Mouse (Mus musculus): Measurements from ENCODE around the gene Pabpn1l. TPM values are rescaled to one million over a fixed set of nuclear protein-coding genes. Genes with fewer than 3 reads are reported as not detected.
A peak's percentile ranks its signal among the peaks of the same experiment; 100 is the strongest.

Pabpn1l gene
- polyA plus RNA-seq, 1 experiment from 2014 or later, result not detected

DNA sequence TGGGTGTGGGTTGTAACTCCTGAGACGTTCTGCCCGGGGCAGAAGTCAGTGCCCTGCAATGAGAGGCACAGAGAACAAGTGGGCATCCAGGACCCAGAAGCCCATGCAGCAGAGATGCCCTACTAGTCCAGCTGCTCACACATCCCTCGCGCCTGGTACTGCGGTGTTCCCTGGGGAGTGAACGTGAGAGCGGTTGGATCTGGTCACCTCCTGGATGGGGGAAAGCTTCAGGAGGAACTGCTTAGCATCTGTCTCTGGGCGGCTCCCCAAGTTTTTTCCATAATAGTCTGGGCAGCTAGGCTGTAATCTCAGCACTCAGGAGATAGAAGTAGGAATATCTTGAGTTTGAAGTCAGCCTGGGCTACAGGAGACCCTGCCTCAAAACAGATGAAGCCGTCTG, 37.6 kb downstream of the Pabpn1l start:
- Histone ChIP-seq H3K4me1 (replicated peaks; ENCODE audit: control insufficient read depth, insufficient read depth, low read length) (peaks cover 10% of the 10 kb centered on the region), H3K9ac (ENCODE audit: low read length) (no peak overlapping the region), H3K27me3 (replicated peaks; ENCODE audit: control insufficient read depth, insufficient read depth, low read length) (no peaks in the 10 kb centered on the region), H3K27ac (ENCODE audit: low read depth) (0 out of 2 replicates have a peak overlapping the region, but pooled peaks have one; percentile 23), H3K36me3 (ENCODE audit: control insufficient read depth, insufficient read depth, low read length) (no peaks in the 10 kb centered on the region), H3K9me3 (ENCODE audit: control insufficient read depth, low read length) (no peaks in the 10 kb centered on the region), H3K4me2 (ENCODE audit: low read length) (no peak overlapping the region), H3K4me3 (ENCODE audit: low read depth, low read length) (no peak overlapping the region)
- 85% methylated on average over 9 of the region's 9 CpGs for WGBS
- DNase-seq (ENCODE audit: low spot score) (no peak), ATAC-seq (replicated peaks; ENCODE audit: low FRiP score, low TSS enrichment, low read depth) (no peak)

GRCm38 (mm10) chr8:122580926-122581325, 41.6 kb downstream of the Pabpn1l start:
- H3K27me3 ChIP-seq (replicated peaks; ENCODE audit: control insufficient read depth, insufficient read depth, low read length), result no peaks in the 10 kb centered on the region
- WGBS, result 25% methylated on average over 14 of the region's 15 CpGs
- no peaks in the 10 kb centered on the region for H3K9me3 ChIP-seq (ENCODE audit: control insufficient read depth, low read length)
- no peak for ATAC-seq (replicated peaks; ENCODE audit: low FRiP score, low TSS enrichment, low read depth)
- no peak overlapping the region for H3K27ac ChIP-seq (ENCODE audit: low read depth)
- H3K36me3 ChIP-seq (ENCODE audit: control insufficient read depth, insufficient read depth, low read length), result no peaks in the 10 kb centered on the region
- H3K4me2 ChIP-seq (ENCODE audit: low read length), result no peak overlapping the region
- no peak for DNase-seq (ENCODE audit: low spot score)
- peaks cover 24% of the 10 kb centered on the region for H3K4me1 ChIP-seq (replicated peaks; ENCODE audit: control insufficient read depth, insufficient read depth, low read length)
- H3K9ac ChIP-seq (ENCODE audit: low read length), result no peak overlapping the region
- no peak overlapping the region for H3K4me3 ChIP-seq (ENCODE audit: low read depth, low read length)

GRCm38 (mm10) chr8:122579196-122579595, 43.3 kb downstream of the Pabpn1l start:
- Histone ChIP-seq H3K36me3 (ENCODE audit: control insufficient read depth, insufficient read depth, low read length) (no peaks in the 10 kb centered on the region), H3K27ac (ENCODE audit: low read depth) (no peak overlapping the region), H3K27me3 (replicated peaks; ENCODE audit: control insufficient read depth, insufficient read depth, low read length) (no peaks in the 10 kb centered on the region), H3K4me3 (ENCODE audit: low read depth, low read length) (no peak overlapping the region), H3K9me3 (ENCODE audit: control insufficient read depth, low read length) (no peaks in the 10 kb centered on the region), H3K9ac (ENCODE audit: low read length) (no peak overlapping the region), H3K4me2 (ENCODE audit: low read length) (no peak overlapping the region), H3K4me1 (replicated peaks; ENCODE audit: control insufficient read depth, insufficient read depth, low read length) (peaks cover 35% of the 10 kb centered on the region)
- 33% methylated on average over 7 of the region's 7 CpGs for WGBS
- ATAC-seq (replicated peaks; ENCODE audit: low FRiP score, low TSS enrichment, low read depth) (no peak), DNase-seq (ENCODE audit: low spot score) (no peak)

GRCm38 (mm10) chr8:122577116-122577515, 45.4 kb downstream of the Pabpn1l start:
- no peaks in the 10 kb centered on the region for H3K27me3 ChIP-seq (replicated peaks; ENCODE audit: control insufficient read depth, insufficient read depth, low read length)

DNA sequence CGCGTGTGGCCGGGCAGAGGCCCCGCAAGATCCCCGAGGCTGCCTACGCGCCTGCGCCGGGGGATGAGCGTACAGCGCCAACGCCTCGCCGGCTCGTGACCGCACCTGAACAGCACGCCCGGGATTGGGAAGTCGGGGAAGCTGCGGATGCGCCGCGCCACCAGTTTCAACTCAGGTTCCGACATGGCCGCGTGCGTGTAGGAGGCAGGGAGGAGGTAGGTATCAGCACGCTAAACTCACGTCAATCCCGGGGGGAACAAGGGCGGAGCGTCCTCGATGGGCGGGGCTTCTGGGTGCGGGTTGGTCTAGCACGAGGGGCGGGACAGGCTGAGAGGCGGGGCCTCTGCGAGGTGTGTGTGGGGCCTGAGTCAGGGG, 45.9 kb downstream of the Pabpn1l start, which contains the start of gene Aprt:
Gene Aprt (minus strand): TSS at position 262 of the 375 bp plus-strand sequence.
- peak; percentile 99 for DNase-seq (ENCODE audit: low spot score)
- Histone ChIP-seq H3K9ac (ENCODE audit: low read length) (peak within 1 kb of the TSS; percentile 89), H3K36me3 (ENCODE audit: control insufficient read depth, insufficient read depth, low read length) (peaks cover 22% of the 10 kb centered on the region), H3K4me1 (replicated peaks; ENCODE audit: control insufficient read depth, insufficient read depth, low read length) (peaks cover 35% of the 10 kb centered on the region), H3K27me3 (replicated peaks; ENCODE audit: control insufficient read depth, insufficient read depth, low read length) (no peaks in the 10 kb centered on the region), H3K4me2 (ENCODE audit: low read length) (peak within 1 kb of the TSS; percentile 80), H3K9me3 (ENCODE audit: control insufficient read depth, low read length) (no peaks in the 10 kb centered on the region), H3K4me3 (ENCODE audit: low read depth, low read length) (peak within 1 kb of the TSS; percentile 71), H3K27ac (ENCODE audit: low read depth) (peak within 1 kb of the TSS; percentile 79)
- ATAC-seq (replicated peaks; ENCODE audit: low FRiP score, low TSS enrichment, low read depth), result peak; percentile 87
- under 1% methylated on average over 39 of the region's 39 CpGs for WGBS

More at GRCm38 (mm10) chr8:122577116-122577515, 45.4 kb downstream of the Pabpn1l start:
- DNase-seq (ENCODE audit: low spot score), result no peak
- Histone ChIP-seq H3K4me2 (ENCODE audit: low read length) (peak overlapping the region; percentile 80), H3K9ac (ENCODE audit: low read length) (no peak overlapping the region), H3K9me3 (ENCODE audit: control insufficient read depth, low read length) (no peaks in the 10 kb centered on the region), H3K4me1 (replicated peaks; ENCODE audit: control insufficient read depth, insufficient read depth, low read length) (peaks cover 35% of the 10 kb centered on the region), H3K4me3 (ENCODE audit: low read depth, low read length) (peak overlapping the region; percentile 71), H3K27ac (ENCODE audit: low read depth) (no peak overlapping the region; the same call in 1 of the 2 replicates), H3K36me3 (ENCODE audit: control insufficient read depth, insufficient read depth, low read length) (peaks cover 17% of the 10 kb centered on the region)
- WGBS, result 21% methylated on average over 10 of the region's 10 CpGs
- ATAC-seq (replicated peaks; ENCODE audit: low FRiP score, low TSS enrichment, low read depth), result peak; percentile 36

DNA sequence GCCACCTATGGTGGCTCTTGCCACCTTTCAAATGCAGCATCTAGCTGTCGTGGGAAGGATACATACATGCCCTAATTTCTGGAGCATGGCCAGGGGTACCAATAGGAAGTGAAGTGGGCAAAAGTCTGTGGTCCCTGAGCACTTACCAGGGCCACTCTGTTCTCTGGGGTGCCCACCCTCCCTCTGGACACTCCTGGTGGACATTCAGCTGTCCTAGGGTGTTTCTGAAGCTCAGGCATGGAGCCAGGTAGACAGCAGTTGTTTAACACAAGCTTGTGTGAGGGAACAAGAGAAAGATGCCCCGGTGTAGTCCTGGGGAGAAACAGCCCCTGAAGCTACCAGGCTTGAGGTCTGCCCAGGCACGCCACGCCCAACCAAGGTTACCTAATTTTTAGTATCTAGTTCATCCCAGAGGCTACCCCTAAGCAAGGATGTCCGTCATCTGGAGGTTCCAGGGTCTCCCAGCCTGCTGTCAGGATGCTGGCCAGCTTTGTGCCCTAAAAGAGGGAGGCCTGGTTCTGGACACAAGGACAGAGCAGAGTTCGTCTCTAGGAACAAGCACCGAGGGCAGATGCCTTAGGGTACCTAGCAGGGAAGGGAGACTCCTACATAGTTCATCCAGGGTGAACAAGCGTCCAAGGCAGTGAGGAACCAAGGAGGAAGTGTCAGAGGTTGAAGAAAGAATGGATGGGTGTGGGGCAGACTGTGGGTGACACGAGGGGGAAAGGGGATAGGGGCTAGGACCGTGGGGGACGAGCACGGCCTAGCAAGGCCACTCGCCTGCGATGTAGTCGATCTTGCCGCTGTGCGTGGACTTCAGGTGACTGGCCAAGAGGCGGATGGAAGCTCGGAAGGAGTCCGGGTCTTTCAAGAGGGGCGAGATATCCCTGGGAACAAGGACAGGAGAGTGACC, 46.5 kb downstream of the Pabpn1l start:
- Histone ChIP-seq H3K9me3 (ENCODE audit: control insufficient read depth, low read length) (no peaks in the 10 kb centered on the region), H3K9ac (ENCODE audit: low read length) (peak overlapping the region; percentile 89), H3K27me3 (replicated peaks; ENCODE audit: control insufficient read depth, insufficient read depth, low read length) (no peaks in the 10 kb centered on the region), H3K4me2 (ENCODE audit: low read length) (peak overlapping the region; percentile 80), H3K27ac (ENCODE audit: low read depth) (peak overlapping the region; percentile 79), H3K4me1 (replicated peaks; ENCODE audit: control insufficient read depth, insufficient read depth, low read length) (peaks cover 35% of the 10 kb centered on the region), H3K4me3 (ENCODE audit: low read depth, low read length) (peak overlapping the region; percentile 71), H3K36me3 (ENCODE audit: control insufficient read depth, insufficient read depth, low read length) (peaks cover 28% of the 10 kb centered on the region)
- 0 out of 2 replicates have a peak, but pooled peaks have one; percentile 0 for ATAC-seq (replicated peaks; ENCODE audit: low FRiP score, low TSS enrichment, low read depth)
- DNase-seq (ENCODE audit: low spot score), result no peak
- WGBS, result 14% methylated on average over 21 of the region's 21 CpGs

- peaks cover 36% of the 10 kb centered on the region for H3K36me3 ChIP-seq (ENCODE audit: control insufficient read depth, insufficient read depth, low read length)
- no peaks in the 10 kb centered on the region for H3K9me3 ChIP-seq (ENCODE audit: control insufficient read depth, low read length)
- ATAC-seq (replicated peaks; ENCODE audit: low FRiP score, low TSS enrichment, low read depth) (no peak), DNase-seq (ENCODE audit: low spot score) (no peak)
- H3K4me1 ChIP-seq (replicated peaks; ENCODE audit: control insufficient read depth, insufficient read depth, low read length), result peaks cover 35% of the 10 kb centered on the region
- no peak overlapping the region for H3K27ac ChIP-seq (ENCODE audit: low read depth)
- peak overlapping the region; percentile 80 for H3K4me2 ChIP-seq (ENCODE audit: low read length)
- H3K9ac ChIP-seq (ENCODE audit: low read length), result no peak overlapping the region; the same call in 1 of the 2 replicates
- no peaks in the 10 kb centered on the region for H3K27me3 ChIP-seq (replicated peaks; ENCODE audit: control insufficient read depth, insufficient read depth, low read length)
- peak overlapping the region; percentile 71 for H3K4me3 ChIP-seq (ENCODE audit: low read depth, low read length)
- 62% methylated on average over 8 of the region's 8 CpGs for WGBS
Measured at GRCm38 (mm10) chr8:122575286-122575685, 47.3 kb downstream of the Pabpn1l start.

DNA sequence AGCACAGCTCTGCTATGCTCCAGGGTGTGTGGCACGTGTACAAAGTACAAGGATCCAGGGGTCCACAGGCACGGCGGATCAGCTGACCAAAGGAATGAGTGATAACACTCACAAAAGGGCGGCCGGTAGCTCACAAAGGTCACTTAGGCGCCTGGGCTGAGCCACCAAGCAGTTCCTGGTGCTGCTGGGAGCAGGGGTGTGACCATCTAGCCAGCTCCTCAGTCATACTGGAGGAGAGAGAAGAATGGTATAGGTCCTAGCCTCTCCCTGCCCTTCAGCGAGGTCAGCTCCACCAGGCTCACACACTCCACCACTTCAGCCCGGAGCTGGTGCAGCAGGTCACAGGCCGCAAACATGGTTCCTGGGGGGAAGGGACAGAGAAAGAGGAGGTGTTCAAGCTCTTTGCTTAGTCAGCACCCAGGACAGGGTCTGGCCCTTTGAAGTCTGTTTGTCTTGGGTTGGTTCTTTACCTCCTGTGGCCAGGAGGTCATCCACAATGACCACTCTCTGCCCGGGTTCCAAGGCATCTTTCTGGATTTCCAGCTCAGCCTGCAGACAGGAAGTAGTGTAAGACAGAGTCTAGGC, 47.8 kb downstream of the Pabpn1l start:
- no peaks in the 10 kb centered on the region for H3K9me3 ChIP-seq (ENCODE audit: control insufficient read depth, low read length)
- DNase-seq (ENCODE audit: low spot score), result no peak
- WGBS, result 24% methylated on average over 10 of the region's 10 CpGs
- peak overlapping the region; percentile 80 for H3K4me2 ChIP-seq (ENCODE audit: low read length)
- H3K9ac ChIP-seq (ENCODE audit: low read length), result no peak overlapping the region
- H3K27ac ChIP-seq (ENCODE audit: low read depth), result peak overlapping the region; percentile 54
- H3K36me3 ChIP-seq (ENCODE audit: control insufficient read depth, insufficient read depth, low read length), result peaks cover 41% of the 10 kb centered on the region
- H3K4me3 ChIP-seq (ENCODE audit: low read depth, low read length), result peak overlapping the region; percentile 71; the same call in 1 of the 2 replicates
- ATAC-seq (replicated peaks; ENCODE audit: low FRiP score, low TSS enrichment, low read depth), result peak; percentile 16; the same call in 1 of the 2 replicates
- peaks cover 33% of the 10 kb centered on the region for H3K4me1 ChIP-seq (replicated peaks; ENCODE audit: control insufficient read depth, insufficient read depth, low read length)
- no peaks in the 10 kb centered on the region for H3K27me3 ChIP-seq (replicated peaks; ENCODE audit: control insufficient read depth, insufficient read depth, low read length)

Measured in intestine, embryonic 14.5 days (tissue).